Mouse (Mus musculus) kidney, postnatal 25 days (tissue): ENCODE data around the gene Pcx.

Experiments used
- DNase-seq, 2 experiments: peaks; one replicate each; pipeline ENCODE4 v3.0.0; 2021; ENCODE audit warnings: mixed read lengths in 2 of 2

Gene Pcx

GRCm38 (mm10) chr19:4509986-4510963 is at the start of gene Pcx:
TSS of gene Pcx (plus strand) at chr19:4510472.
- DNase-seq = peak; percentile 98 to 100

DNA sequence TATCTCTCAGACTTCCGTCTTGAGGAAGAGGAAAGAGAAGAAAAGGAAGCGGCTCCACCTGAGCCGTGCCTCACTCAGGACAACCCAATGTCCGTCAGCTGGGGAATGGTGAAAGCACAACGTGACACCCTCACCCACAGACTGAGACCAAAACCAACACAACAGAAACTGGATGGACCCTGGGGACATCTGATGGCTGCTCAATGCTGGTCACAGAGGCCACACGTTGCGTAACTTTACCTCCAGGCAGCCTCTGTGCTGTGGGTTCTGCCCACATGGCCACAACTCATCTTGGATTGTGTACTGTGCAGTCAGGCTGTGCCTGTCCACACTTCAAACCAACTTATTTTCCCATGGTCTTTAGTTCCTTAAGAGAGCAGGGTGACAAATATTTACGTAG is 48.3 kb upstream of the Pcx start:
- DNase-seq = no peak

DNA sequence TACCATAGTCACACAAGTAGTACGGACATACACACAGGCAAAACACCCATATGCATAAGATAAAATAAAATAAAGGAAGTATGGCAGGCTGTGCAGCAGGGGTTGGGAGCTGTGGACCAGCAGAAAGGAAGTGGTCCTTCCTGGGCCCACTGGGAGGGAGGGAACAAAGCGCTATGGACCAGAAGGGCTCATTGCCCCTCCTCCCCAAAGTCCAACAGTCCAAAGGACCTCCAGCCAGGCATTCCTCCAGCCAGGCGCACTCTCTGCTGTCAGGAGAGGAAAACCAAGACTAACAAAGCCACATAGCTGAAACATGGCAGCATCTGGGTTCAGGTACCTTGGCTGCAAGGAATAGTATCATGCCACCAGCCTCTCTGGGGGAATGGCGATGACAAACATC is 45.6 kb upstream of the Pcx start:
- DNase-seq = peak; percentile 29 to 67

DNA sequence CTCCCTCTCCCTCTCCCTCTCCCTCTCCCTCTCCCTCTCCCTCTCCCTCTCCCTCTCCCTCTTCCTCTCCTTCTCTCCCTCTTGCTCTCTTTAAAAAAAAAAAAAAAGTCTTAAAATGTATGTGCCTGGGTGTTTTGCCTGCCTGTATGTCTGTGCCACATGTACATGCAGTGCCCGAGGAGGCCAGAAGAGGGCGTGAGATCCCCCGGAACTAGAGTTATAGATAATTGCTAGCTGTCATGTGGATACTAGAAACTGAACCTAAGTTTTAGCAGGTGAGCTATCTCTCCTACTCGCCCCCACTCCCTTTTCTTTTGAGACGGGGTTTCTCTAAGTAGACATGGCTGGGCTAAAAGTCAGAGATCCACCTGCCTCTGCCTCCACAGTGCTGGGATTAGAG is 41.9 kb upstream of the Pcx start:
- DNase-seq = peak in 1 of 2 experiments; percentile 63

- DNase-seq = no peak
Measured at GRCm38 (mm10) chr19:4473549-4473948, 36.7 kb upstream of the Pcx start.

DNA sequence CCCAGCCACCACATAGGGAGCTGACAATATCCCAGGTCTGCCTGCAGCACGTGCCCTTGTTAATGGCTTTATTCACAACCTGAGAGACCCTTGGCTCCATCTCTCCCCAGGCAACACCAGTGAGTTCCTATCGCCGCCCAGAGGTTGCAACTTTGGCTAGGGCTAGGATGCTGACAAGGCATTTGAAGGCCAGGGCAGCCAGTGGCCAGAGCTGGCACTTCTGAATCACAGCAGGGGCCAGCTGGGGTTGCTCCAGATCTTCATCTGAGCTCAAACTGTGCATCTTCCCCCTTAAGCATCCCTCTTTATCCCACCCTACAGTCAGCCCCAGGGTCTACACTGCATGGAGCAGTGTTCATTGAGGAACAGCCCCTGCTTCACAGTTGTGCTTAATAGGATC is 35.5 kb upstream of the Pcx start:
- no peak for DNase-seq

GRCm38 (mm10) chr19:4475224-4475925 is 34.9 kb upstream of the Pcx start:
- DNase-seq = no peak

- peak; percentile 39 to 57 for DNase-seq
Measured at GRCm38 (mm10) chr19:4476601-4477257, 33.5 kb upstream of the Pcx start.

DNA sequence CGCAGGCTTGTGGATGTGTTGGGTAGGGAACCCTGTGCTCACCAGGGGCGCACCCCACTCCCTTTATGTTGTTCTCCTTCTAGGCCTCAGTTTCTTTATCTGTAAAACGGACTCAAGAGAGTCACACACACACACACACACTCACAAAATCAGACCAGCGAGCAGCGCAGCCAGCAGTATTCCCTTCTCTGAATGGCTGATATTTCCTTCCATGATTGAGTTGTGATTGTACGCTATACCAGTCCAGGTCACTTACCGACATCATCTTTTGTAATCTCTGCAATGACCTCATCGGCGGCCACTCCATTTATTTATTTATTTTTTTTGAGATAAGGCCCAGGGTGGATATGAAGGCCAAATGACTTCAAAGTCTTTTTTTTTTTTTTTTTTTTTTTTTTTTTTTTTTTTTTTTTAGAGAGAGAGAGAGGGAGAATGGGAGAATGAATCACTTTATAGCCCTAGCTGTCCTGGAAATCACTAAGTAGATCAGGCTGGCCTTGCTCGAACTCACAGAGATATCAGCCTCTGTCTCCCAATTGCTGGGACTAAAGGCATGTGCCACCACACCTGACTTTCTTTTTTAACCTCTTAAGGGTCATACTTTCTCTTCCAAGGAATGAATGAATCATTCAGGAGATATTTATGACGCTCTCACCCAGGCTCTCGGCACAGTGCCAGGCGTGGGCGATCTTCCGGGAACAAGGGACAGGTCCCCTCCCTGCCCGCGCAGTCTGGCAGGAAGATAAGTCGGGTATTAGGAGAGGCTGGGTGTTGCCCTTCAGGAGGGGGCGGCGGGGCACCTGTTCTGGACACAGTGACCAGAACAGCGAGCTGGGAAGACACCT is 32.7 kb upstream of the Pcx start, which contains the start of gene Syt12:
Gene Syt12, minus strand, starts transcription at position 103 of the 845 bp plus-strand sequence.
- peak in 1 of 2 experiments; percentile 67 for DNase-seq

DNA sequence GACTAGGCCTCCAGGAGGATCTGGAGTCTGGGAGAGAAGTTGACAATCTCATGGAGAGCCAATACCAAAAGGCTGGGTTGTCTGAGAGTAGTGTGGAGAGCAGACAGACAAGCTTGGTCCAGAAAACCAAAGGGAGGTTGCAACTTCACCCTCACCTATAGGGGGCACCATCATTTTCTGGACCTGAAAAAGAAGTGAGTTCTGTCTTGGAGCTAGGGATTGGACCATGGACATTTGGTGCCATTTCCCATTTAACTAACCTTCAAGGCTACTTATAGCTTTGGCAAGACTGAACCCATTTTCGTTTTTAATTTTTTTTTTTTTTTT is 32.1 kb upstream of the Pcx start:
- DNase-seq = no peak

DNA sequence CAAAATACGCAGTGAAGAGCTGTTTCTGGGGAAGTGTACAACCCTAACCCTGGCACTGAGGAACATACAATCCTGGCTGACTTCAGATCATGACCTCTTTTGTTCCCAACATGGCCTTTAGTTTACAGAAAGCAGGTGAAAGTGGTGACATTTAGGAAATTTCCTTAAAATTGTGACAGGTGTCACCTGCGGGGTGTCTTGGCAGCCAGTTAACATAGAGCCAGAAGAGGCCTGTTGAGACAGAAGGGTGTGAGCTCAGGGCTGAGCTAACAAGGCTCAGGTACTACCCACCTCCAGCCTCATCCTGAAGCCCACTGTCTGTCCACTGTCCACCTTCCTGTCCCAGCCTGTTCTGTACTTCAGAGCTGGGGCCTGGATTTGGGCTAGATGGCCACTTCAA is 30.2 kb upstream of the Pcx start:
- DNase-seq = no peak

GRCm38 (mm10) chr19:4481326-4481725 is 28.9 kb upstream of the Pcx start:
- no peak for DNase-seq

DNA sequence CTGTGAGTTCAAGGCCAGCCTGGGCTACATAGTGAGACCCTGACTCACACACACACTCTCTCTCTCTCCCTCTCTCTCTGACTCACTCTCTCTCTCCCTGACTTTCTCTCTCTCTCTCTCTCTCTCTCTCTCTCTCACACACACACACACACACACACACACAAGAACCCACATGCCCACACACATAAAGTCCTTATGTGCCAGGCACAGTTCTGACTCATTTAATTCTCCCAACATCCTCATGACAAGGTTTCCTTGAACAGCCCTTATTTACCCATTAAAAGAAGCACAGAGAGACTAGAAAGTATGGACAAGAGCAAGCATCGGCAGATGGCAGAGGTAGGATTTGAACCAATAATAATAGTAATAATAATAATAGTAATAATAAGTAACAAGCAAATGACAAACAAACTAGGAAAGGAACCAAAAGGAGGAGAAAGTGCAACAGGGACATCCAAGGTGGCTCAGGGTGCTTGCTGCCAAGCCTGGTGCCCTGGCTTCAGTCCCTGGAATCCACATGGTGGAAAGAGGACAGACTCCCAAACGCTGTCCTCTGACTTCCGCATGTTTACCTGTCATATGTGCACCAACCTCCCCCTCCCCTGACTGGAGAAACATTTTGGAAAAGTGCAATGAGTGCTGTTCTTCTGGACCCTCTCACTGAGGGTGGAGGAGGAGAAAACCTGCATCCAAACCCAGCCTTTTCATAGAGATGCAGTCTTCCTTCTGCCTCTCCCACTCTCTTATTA is 28.0 kb upstream of the Pcx start:
- DNase-seq = no peak

DNA sequence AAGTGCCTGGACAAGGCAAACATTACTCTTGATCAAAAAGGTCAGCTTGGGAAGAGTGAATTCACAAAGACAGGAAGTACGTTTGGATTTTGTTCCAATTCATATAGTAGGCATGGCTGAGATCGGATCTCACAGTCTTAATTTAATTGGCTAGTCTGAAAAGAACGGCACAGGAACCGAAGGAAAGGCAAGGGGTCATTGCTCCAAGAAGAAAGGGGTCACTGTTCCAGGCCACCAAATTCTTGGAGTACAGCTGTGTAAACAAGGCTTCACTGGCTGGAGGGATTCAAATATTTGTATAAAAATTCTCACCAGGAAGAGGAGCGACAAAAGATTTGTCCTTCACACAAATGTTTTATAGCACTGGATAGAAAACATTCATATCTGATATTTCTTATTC is 25.3 kb upstream of the Pcx start:
- DNase-seq = no peak

- no peak for DNase-seq
Measured at GRCm38 (mm10) chr19:4487877-4488276, 22.4 kb upstream of the Pcx start.

DNA sequence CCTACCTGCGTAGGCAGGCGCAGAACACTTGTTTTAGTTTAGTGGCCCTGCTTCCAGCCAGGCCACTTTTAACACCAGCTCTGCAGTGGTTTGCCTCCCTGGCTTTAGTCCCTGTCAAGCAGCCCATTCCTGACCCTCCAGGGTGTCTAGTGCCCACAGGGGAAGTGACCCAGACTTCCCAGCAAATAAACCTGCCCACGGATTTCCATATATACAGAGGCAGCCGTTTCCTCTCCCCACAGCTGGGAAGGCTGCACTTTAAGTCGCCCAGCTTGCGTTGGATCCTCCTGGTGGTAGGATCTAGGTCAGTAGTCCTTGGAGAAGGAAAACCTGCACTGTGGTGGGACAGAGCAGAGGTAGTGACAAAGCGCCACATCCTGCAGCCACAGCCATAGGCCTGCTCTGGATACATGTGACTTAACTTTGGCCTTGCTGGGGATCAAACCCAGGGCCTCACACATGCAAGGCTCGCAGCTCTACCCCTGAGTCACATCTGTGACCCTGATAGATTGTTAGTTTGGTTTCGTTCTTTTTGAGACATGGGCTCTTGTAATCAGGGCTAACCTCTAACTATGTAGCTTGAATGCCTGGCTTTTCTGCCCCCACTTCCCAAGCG is 19.1 kb upstream of the Pcx start:
- no peak for DNase-seq

- DNase-seq = peak; percentile 77 to 94
Measured at GRCm38 (mm10) chr19:4492526-4493296, 17.6 kb upstream of the Pcx start.

DNA sequence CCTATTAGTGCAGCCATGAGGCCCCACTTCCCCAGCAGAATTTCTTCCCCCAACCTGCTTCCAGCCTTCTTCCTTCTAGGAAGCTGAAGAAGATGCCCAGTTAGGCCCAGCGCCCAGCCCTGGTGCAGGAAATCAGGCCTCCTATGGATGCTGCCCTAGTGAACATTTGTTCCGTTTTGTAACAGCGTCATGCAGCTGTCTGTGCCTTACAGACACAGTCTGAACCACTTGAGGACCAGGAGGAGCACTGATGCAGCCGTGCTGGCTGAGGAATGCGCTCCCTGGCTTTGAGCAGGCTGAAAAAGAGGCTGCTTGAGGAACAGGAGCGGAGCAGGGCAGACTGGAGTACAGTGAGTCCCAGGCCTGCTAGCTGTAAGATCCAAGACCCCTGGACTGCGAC is 15.6 kb upstream of the Pcx start:
- no peak for DNase-seq

DNA sequence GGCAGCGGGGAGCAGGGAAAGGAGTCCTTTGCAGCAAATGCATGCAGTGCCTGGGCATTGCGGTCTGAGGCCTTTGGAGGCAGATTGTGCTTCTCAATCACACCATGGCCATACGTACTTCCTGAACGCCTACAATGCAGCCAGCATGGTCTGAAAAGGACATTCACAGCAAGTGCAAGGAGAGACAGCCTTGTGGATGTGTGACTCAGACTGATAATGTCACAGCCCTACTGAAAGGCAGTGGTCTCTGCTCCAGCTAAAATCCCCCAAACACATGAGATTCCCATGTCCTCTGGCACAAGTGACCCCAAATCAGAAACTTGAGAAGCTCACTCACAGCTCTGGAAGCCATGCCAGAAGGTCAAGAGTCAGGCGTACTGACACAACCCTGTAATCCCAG is 14.5 kb upstream of the Pcx start:
- no peak for DNase-seq

- peak; percentile 71 to 83 for DNase-seq
Measured at GRCm38 (mm10) chr19:4496535-4497262, 13.6 kb upstream of the Pcx start.
